Mouse (Mus musculus) C2C12 (cell line): Measurements from ENCODE around the gene Olfr1419.

Source experiments
- CEBPB ChIP-seq: IDR thresholded peaks from one replicate; pipeline ENCODE4 v1.6.1; 2011; ENCODE audit warnings: low read depth, mild to moderate bottlenecking, control low read depth, moderate library complexity
- CTCF ChIP-seq: IDR thresholded peaks from one replicate; pipeline ENCODE4 v1.5.1; 2011; ENCODE audit not compliant: control insufficient read depth, insufficient read depth, insufficient read length
- FOSL1 ChIP-seq: IDR thresholded peaks from one replicate; pipeline ENCODE4 v1.8.0; 2011; ENCODE audit warnings: mild to moderate bottlenecking, low read length; ENCODE audit not compliant: poor library complexity, insufficient read depth, severe bottlenecking
- MAX ChIP-seq: IDR thresholded peaks from one replicate; pipeline ENCODE4 v1.6.1; 2011; ENCODE audit warnings: mild to moderate bottlenecking, control low read depth
- USF1 ChIP-seq: IDR thresholded peaks from one replicate; pipeline ENCODE4 v1.6.1; 2011; ENCODE audit warnings: low read depth, mild to moderate bottlenecking, control low read depth, moderate library complexity

- no peak for TF ChIP-seq CEBPB
- TF ChIP-seq CTCF, result no peak
- no peak for TF ChIP-seq FOSL1
- no peak for TF ChIP-seq USF1
- TF ChIP-seq MAX, result no peak
Observed at GRCm38 (mm10) chr19:11820211-11820610, 54.7 kb downstream of the Olfr1419 start.
